Mouse (Mus musculus) forebrain, embryonic 12.5 days (tissue): Measurements from ENCODE around the gene Atp5g3. TPM values are rescaled to one million over a fixed set of nuclear protein-coding genes. Genes with fewer than 3 reads are reported as not detected.

Experiments used
- ATAC-seq: fragments of 200-750 bp; cut with Nextera tagmentation; 2 replicates; pipeline ENCODE4 v1.8.0; 2017; ENCODE audit warnings: moderate TSS enrichment; ENCODE audit not compliant: low FRiP score
- H3K27ac ChIP-seq: fragments of 300-500 bp; sonication (generic); 2 replicates; pipeline ENCODE4 v1.5.1; 2016; ENCODE audit warnings: mild to moderate bottlenecking
- H3K27me3 ChIP-seq: fragments of 300-500 bp; sonication (generic); 2 replicates; pipeline ENCODE4 v1.6.1; 2016; ENCODE audit warnings: mild to moderate bottlenecking
- H3K36me3 ChIP-seq: fragments of 300-500 bp; sonication (generic); replicated peaks from 2 replicates; pipeline ENCODE4 v1.6.1; 2016; ENCODE audit warnings: mild to moderate bottlenecking
- H3K4me1 ChIP-seq: fragments of 300-500 bp; sonication (generic); 2 replicates; pipeline ENCODE4 v1.6.1; 2016
- H3K4me2 ChIP-seq: fragments of 300-500 bp; sonication (generic); 2 replicates; pipeline ENCODE4 v1.6.1; 2016; ENCODE audit warnings: mild to moderate bottlenecking, moderate library complexity
- H3K4me3 ChIP-seq: fragments of 300-500 bp; sonication (generic); replicated peaks from 2 replicates; pipeline ENCODE4 v1.5.1; 2016; ENCODE audit warnings: mild to moderate bottlenecking
- H3K9ac ChIP-seq: fragments of 300-500 bp; sonication (generic); 2 replicates; pipeline ENCODE4 v1.6.1; 2016; ENCODE audit warnings: mild to moderate bottlenecking
- H3K9me3 ChIP-seq: fragments of 300-500 bp; sonication (generic); 2 replicates; pipeline ENCODE4 v1.6.1; 2016
- WGBS: fragments of 180-500 bp; shearing (Covaris S2); methylation state at CpG from one replicate; pipeline ENCODE4 v1.1.7; 2016; 5-methylcytosine and 5-hydroxymethylcytosine counted together
- polyA plus RNA-seq: library from polyadenylated mRNA; unstranded; fragments of >200 nt; fragmentation: Nextera tagmentation; extraction: Ambion mirVana; gene quantifications from 2 replicates; pipeline ENCODE4 v1.2.1, GENCODE M21; 2016

Gene Atp5g3
- polyA plus RNA-seq, 1 experiment from 2014 or later = 725 TPM

DNA sequence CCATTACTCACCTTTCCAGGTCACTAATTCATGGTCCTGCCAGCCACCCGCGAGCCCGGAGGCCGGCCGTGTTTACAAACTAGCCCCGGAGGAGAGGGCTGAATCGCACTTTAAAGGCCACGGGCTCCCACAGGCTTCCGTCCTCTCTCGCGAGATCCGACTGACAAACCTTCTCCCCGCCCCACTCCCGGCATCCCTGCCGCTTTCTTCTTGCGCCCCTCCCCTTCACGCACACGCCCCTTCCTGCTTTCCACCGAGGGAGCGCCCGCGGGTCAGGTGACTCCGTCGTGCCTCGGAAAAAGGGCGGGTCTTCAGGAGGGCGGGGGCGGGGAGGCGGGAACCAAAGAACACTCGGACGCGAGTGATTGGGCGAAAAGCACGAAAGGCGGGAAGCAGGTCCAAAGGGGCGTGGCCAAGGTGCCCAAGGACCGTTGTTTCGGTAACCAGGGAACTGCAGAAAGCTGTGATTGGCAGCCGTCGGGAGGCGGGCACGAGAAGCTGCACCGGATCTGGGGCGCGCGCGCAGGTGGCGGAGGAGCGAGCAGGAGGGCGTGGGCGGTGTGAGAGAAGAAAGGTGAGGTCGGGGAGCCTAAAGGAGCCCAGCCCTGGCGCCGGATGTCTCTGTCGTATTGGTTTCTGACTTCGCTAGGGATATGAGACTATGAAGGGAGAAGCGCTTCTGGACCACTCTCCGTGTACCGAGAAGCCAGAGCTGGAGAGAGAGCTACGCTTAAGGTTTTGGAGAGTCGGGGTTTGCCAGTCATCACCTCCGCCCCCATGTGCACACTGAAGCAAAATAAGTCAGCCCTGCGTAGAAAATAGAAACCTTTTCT lies 18.4 kb downstream of the Atp5g3 start, which contains the start of gene Atf2:
Gene Atf2 (minus strand): TSS at position 176 of the 833 bp plus-strand sequence.
- no peaks in the 10 kb centered on the region; the same call in 1 of the 2 replicates for H3K36me3 ChIP-seq
- H3K27me3 ChIP-seq = no peaks in the 10 kb centered on the region
- peak within 1 kb of the TSS; percentile 93 for H3K4me3 ChIP-seq
- ATAC-seq = peak; percentile 96
- peak within 1 kb of the TSS; percentile 92 for H3K27ac ChIP-seq
- H3K4me1 ChIP-seq = peaks cover 7% of the 10 kb centered on the region
- H3K4me2 ChIP-seq = peak within 1 kb of the TSS; percentile 76
- WGBS = under 1% methylated on average over 63 of the region's 63 CpGs
- peak within 1 kb of the TSS; percentile 98 for H3K9ac ChIP-seq
- H3K9me3 ChIP-seq = no peaks in the 10 kb centered on the region

GRCm38 (mm10) chr2:73891701-73892463 lies 19.2 kb downstream of the Atp5g3 start:
- no peaks in the 10 kb centered on the region for H3K27me3 ChIP-seq
- peak overlapping the region; percentile 92 for H3K27ac ChIP-seq
- no peaks in the 10 kb centered on the region; the same call in 1 of the 2 replicates for H3K36me3 ChIP-seq
- peak; percentile 50; the same call in 1 of the 2 replicates for ATAC-seq
- WGBS = under 1% methylated on average over 54 of the region's 54 CpGs
- no peaks in the 10 kb centered on the region for H3K9me3 ChIP-seq
- peaks cover 7% of the 10 kb centered on the region for H3K4me1 ChIP-seq
- H3K9ac ChIP-seq = peak overlapping the region; percentile 98
- H3K4me3 ChIP-seq = peak overlapping the region; percentile 93
- peak overlapping the region; percentile 76 for H3K4me2 ChIP-seq

DNA sequence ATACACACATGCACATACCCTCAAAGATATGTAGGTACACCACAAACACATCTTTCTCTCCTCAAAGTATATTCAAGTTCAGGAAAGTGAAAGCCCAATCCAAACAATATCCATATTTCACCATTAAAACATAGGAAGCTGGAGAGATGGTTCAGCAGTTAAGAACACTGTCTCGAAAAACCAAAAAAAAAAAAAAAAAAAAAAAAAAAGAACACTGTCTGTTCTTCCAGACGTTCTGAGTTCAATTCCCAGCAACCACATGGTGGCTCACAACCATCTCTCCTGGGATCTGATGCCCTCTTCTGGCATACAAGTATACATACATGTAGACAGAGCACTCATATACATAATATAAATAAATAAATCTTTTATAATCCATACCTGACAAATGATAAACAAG lies 25.1 kb downstream of the Atp5g3 start:
- 85% methylated on average over 2 of the region's 2 CpGs for WGBS
- no peaks in the 10 kb centered on the region for H3K9me3 ChIP-seq
- no peak overlapping the region for H3K4me3 ChIP-seq
- H3K4me1 ChIP-seq = peaks cover 3% of the 10 kb centered on the region; the same call in 1 of the 2 replicates
- no peak for ATAC-seq
- H3K27me3 ChIP-seq = no peaks in the 10 kb centered on the region
- H3K27ac ChIP-seq = no peak overlapping the region
- H3K36me3 ChIP-seq = no peaks in the 10 kb centered on the region; the same call in 1 of the 2 replicates
- no peak overlapping the region for H3K9ac ChIP-seq
- no peak overlapping the region for H3K4me2 ChIP-seq

DNA sequence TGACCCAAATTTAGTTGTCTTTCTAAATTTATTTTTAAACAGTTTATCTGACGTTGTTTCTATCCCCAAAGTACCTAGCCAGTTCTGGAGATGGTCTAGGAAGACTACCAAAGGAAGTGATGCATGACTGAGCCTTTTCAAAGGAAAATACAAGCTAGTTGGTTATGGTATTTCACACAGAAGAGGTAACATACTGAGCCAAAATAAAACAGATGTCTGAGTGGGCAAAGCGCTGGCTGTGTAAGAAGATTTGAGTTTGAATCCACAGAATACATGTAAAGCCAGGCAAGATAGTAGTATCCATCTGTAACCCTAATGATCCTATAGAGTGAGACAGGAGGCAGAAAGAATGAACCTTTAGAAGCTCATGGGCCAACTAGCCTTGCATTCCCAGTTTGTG lies 33.2 kb downstream of the Atp5g3 start:
- Histone ChIP-seq H3K27ac (no peak overlapping the region), H3K9me3 (no peaks in the 10 kb centered on the region), H3K4me2 (no peak overlapping the region), H3K4me3 (no peak overlapping the region), H3K4me1 (no peaks in the 10 kb centered on the region), H3K27me3 (no peaks in the 10 kb centered on the region), H3K36me3 (peaks cover 15% of the 10 kb centered on the region), H3K9ac (no peak overlapping the region)
- no peak for ATAC-seq
- 93% methylated on average over 2 of the region's 2 CpGs for WGBS

DNA sequence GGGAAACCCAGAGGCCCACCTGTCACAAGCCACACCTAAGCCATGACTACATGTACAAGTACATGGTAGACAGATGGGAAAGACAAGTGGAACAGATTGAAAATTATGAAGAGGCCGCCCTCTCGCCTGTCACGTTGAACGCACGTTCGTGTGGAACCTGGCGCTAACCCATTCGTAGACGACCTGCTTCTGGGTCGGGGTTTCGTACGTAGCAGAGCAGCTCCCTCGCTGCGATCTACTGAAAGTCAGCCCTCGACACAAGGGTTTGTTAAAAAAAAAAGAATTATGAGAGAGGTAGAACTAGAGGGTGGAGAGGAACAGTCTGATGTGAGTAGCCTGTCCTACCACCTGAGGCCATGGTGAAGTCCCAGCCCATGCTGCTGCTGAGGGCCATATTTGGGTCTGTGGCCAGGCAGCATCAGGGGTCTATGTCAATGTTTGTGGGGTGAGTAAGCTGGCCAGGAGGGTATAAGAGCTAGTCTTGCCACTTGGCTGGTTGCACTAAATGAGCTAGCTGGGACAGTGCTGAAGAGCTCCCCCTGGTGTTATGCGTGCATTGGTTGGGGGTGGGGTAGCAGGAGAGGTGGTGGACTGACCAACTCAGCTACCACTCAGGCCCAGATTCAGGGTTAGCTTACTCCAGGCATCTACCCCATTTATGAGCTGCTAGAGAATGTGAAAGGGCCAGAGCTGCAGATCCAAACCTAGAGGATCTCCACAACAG lies 43.2 kb downstream of the Atp5g3 start:
- no peak overlapping the region for H3K9ac ChIP-seq
- H3K36me3 ChIP-seq = peaks cover 20% of the 10 kb centered on the region
- no peak overlapping the region for H3K27ac ChIP-seq
- H3K4me3 ChIP-seq = no peak overlapping the region
- H3K4me1 ChIP-seq = no peaks in the 10 kb centered on the region
- no peaks in the 10 kb centered on the region for H3K9me3 ChIP-seq
- no peaks in the 10 kb centered on the region for H3K27me3 ChIP-seq
- ATAC-seq = no peak
- no peak overlapping the region for H3K4me2 ChIP-seq
- WGBS = 80% methylated on average over 16 of the region's 16 CpGs

DNA sequence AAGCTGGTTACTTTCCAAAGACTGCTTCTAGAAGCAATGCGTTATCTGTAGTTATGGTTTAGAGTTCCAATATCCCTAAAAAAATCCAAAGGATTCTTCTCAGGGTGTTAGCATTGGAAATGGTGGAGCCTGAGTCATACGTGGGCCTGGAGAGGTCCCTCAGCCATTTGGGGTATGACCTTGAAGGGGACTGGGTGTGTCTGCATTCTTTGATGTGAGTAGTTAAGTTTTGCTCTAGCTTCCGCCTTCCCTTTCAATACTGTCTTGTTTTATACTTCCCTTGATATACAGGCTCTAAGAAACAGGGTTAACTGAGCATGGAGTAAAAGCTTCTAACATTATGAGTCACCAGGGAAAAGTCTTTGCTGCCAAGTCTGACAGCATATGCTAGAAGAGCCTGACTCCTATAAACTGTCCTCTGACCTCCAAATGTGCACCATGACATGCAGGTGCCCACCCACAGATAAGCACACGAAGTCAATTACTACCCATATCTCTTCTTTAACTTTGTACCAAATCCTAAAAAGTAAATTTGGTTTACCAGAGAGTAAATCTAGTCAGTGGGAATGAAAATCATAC lies 51.0 kb downstream of the Atp5g3 start:
- Histone ChIP-seq H3K4me2 (no peak overlapping the region), H3K9me3 (no peaks in the 10 kb centered on the region), H3K36me3 (no peaks in the 10 kb centered on the region; the same call in 1 of the 2 replicates), H3K4me3 (no peak overlapping the region), H3K4me1 (no peaks in the 10 kb centered on the region), H3K9ac (no peak overlapping the region), H3K27me3 (no peaks in the 10 kb centered on the region), H3K27ac (no peak overlapping the region)
- WGBS = 95% methylated on average over 4 of the region's 4 CpGs
- no peak for ATAC-seq

Other genes with a start within 250 kb of the Atp5g3 start
- 62.3 and 66.0 TPM in 2 replicates for gene Chn1, start 136.0 kb downstream of the Atp5g3 start, polyA plus RNA-seq
- gene Atf2, start 18.7 kb downstream of the Atp5g3 start, polyA plus RNA-seq = 98.5 and 100 TPM in 2 replicates